Mouse (Mus musculus) thymus, adult 2 months (tissue): ENCODE measurements around the gene Cdca7.

ENCODE experiments used
- CTCF ChIP-seq: fragments of 200-500 bp; IDR thresholded peaks from 2 replicates; pipeline ENCODE4 v1.5.1; 2012; ENCODE audit warnings: mild to moderate bottlenecking, control low read depth, low read length, moderate library complexity, borderline replicate concordance; ENCODE audit not compliant: control insufficient read depth, poor library complexity, insufficient read depth; ENCODE audit errors: extremely low read depth
- POLR2A ChIP-seq: fragments of 200-500 bp; IDR thresholded peaks from 2 replicates; pipeline ENCODE4 v1.6.1; 2012; ENCODE audit warnings: mild to moderate bottlenecking, low read length, control low read depth, moderate library complexity; ENCODE audit not compliant: control insufficient read depth, poor library complexity, insufficient read depth; ENCODE audit errors: extremely low read depth

GRCm38 (mm10) chr2:72508891-72509290 lies 32.9 kb downstream of the Cdca7 start:
- TF ChIP-seq CTCF (no peak), POLR2A (no peak)
